Mouse (Mus musculus) MEL (cell line): Measurements from ENCODE around the gene Zfp524. TPM values are rescaled to one million over a fixed set of nuclear protein-coding genes. Genes with fewer than 3 reads are reported as not detected.
A peak's percentile ranks its signal among the peaks of the same experiment; 100 is the strongest.

Source experiments
- DNase-seq: peaks from one replicate; pipeline ENCODE4 v3.0.0; 2011; ENCODE audit warnings: low read depth, low spot score
- H3K27ac ChIP-seq: 2 replicates; pipeline ENCODE4 v1.5.1; 2012; ENCODE audit warnings: low read depth, mild to moderate bottlenecking, control low read depth, low read length, moderate library complexity; ENCODE audit not compliant: control insufficient read depth
- H3K27me3 ChIP-seq, 2 experiments: fragments of 150-350 bp in 1 of 2; sonication (generic) in 1 of 2; 2 replicates each; pipeline ENCODE4 v1.6.1; 2012; ENCODE audit warnings: low read length in 2 of 2, mild to moderate bottlenecking in 2 of 2, improper control_type of control experiment in 1 of 2, moderate library complexity in 1 of 2; ENCODE audit not compliant: insufficient read depth in 2 of 2, control insufficient read depth in 1 of 2
- H3K36me3 ChIP-seq, 2 experiments: 2 replicates each; pipeline ENCODE4 v1.6.1; 2012 to 2014; ENCODE audit warnings: low read length in 2 of 2, improper control_type of control experiment in 1 of 2, inconsistent platforms in 1 of 2, mild to moderate bottlenecking in 1 of 2; ENCODE audit not compliant: insufficient read depth in 2 of 2, control insufficient read depth in 1 of 2
- H3K4me1 ChIP-seq, 2 experiments: fragments of 150-350 bp in 1 of 2; sonication (generic) in 1 of 2; 2 replicates each; pipeline ENCODE4 v1.6.1; 2012; ENCODE audit warnings: low read length in 2 of 2, improper control_type of control experiment in 1 of 2, mild to moderate bottlenecking in 1 of 2; ENCODE audit not compliant: insufficient read depth in 2 of 2, control insufficient read depth in 1 of 2
- H3K4me3 ChIP-seq, 2 experiments: fragments of 150-350 bp in 1 of 2; sonication (generic) in 1 of 2; 2 replicates each; pipeline ENCODE4 v1.5.1; 2012; ENCODE audit warnings: low read depth in 2 of 2, low read length in 2 of 2, mild to moderate bottlenecking in 2 of 2, moderate library complexity in 2 of 2, control low read depth in 1 of 2, improper control_type of control experiment in 1 of 2; ENCODE audit not compliant: control insufficient read depth in 1 of 2, insufficient read depth in 1 of 2
- H3K79me2 ChIP-seq: 2 replicates; pipeline ENCODE4 v1.6.1; 2012; ENCODE audit warnings: mild to moderate bottlenecking, low read length, moderate library complexity; ENCODE audit not compliant: control insufficient read depth, poor library complexity, insufficient read depth
- H3K9ac ChIP-seq: 2 replicates; pipeline ENCODE4 v1.6.1; 2012; ENCODE audit warnings: low read depth, mild to moderate bottlenecking, control low read depth, low read length, moderate library complexity; ENCODE audit not compliant: control insufficient read depth, poor library complexity, severe bottlenecking
- H3K9me3 ChIP-seq: fragments of 150-350 bp; sonication (generic); replicated peaks from 2 replicates; pipeline ENCODE4 v1.6.1; 2012; ENCODE audit warnings: mild to moderate bottlenecking, low read length, improper control_type of control experiment, moderate library complexity; ENCODE audit not compliant: insufficient read depth
- BHLHE40 ChIP-seq: IDR thresholded peaks from 2 replicates; pipeline ENCODE4 v1.6.1; 2012; ENCODE audit warnings: low read depth, mild to moderate bottlenecking, inconsistent platforms, low read length, improper control_type of control experiment, borderline replicate concordance
- CHD1 ChIP-seq: IDR thresholded peaks from 2 replicates; pipeline ENCODE4 v1.6.1; 2012; ENCODE audit warnings: low read depth, mild to moderate bottlenecking, inconsistent platforms, low read length, improper control_type of control experiment
- CHD2 ChIP-seq: IDR thresholded peaks from 2 replicates; pipeline ENCODE4 v1.6.1; 2011; ENCODE audit warnings: low read length, improper control_type of control experiment
- CTCF ChIP-seq, 3 experiments: IDR thresholded peaks in 2 of 3; conservative IDR thresholded peaks in 1 of 3; 2 replicates each; pipeline ENCODE4 v1.5.1; 2011 to 2012; ENCODE audit warnings: low read length in 3 of 3, low read depth in 2 of 3, mild to moderate bottlenecking in 2 of 3, improper control_type of control experiment in 1 of 3, inconsistent platforms in 1 of 3, mixed read lengths in 1 of 3, moderate library complexity in 1 of 3; ENCODE audit not compliant: control insufficient read depth in 1 of 3, insufficient read depth in 1 of 3, poor library complexity in 1 of 3, severe bottlenecking in 1 of 3
- ELF1 ChIP-seq: IDR thresholded peaks from 2 replicates; pipeline ENCODE4 v1.6.1; 2014; ENCODE audit warnings: low read depth, mild to moderate bottlenecking, inconsistent platforms, low read length, improper control_type of control experiment, moderate library complexity
- EP300 ChIP-seq, 2 experiments: IDR thresholded peaks; 2 replicates each; pipeline ENCODE4 v1.6.1; 2011; ENCODE audit warnings: improper control_type of control experiment in 2 of 2, low read length in 2 of 2, low read depth in 1 of 2, mild to moderate bottlenecking in 1 of 2
- ETS1 ChIP-seq: IDR thresholded peaks from 2 replicates; pipeline ENCODE4 v1.6.1; 2012; ENCODE audit warnings: low read depth, mild to moderate bottlenecking, inconsistent platforms, low read length, improper control_type of control experiment, moderate library complexity
- HCFC1 ChIP-seq: IDR thresholded peaks from 2 replicates; pipeline ENCODE4 v1.6.1; 2012; ENCODE audit warnings: low read depth, mild to moderate bottlenecking, inconsistent platforms, low read length, improper control_type of control experiment, moderate library complexity
- JUND ChIP-seq: IDR thresholded peaks from 2 replicates; pipeline ENCODE4 v1.6.1; 2011; ENCODE audit warnings: low read depth, mild to moderate bottlenecking, improper control_type of control experiment, low read length
- MAFK ChIP-seq: IDR thresholded peaks from 2 replicates; pipeline ENCODE4 v1.6.1; 2011; ENCODE audit warnings: low read depth, mild to moderate bottlenecking, low read length, improper control_type of control experiment, borderline replicate concordance
- MAZ ChIP-seq: IDR thresholded peaks from 2 replicates; pipeline ENCODE4 v1.6.1; 2012; ENCODE audit warnings: low read depth, mild to moderate bottlenecking, inconsistent platforms, low read length, improper control_type of control experiment
- MXI1 ChIP-seq: IDR thresholded peaks from 2 replicates; pipeline ENCODE4 v1.6.1; 2011; ENCODE audit warnings: mild to moderate bottlenecking, low read depth, low read length, improper control_type of control experiment
- MYB ChIP-seq: IDR thresholded peaks from 2 replicates; pipeline ENCODE4 v1.6.1; 2011; ENCODE audit warnings: mild to moderate bottlenecking, low read depth, low read length, improper control_type of control experiment
- NELFE ChIP-seq: IDR thresholded peaks from 2 replicates; pipeline ENCODE4 v1.6.1; 2011; ENCODE audit warnings: low read depth, low read length, improper control_type of control experiment
- NRF1 ChIP-seq: IDR thresholded peaks from 2 replicates; pipeline ENCODE4 v1.6.1; 2014; ENCODE audit warnings: low read depth, mild to moderate bottlenecking, inconsistent platforms, low read length, improper control_type of control experiment, moderate library complexity; ENCODE audit not compliant: poor library complexity, insufficient read depth, severe bottlenecking
- POLR2A ChIP-seq, 2 experiments: IDR thresholded peaks; 2 replicates each; pipeline ENCODE4 v1.6.1; 2011 to 2012; ENCODE audit warnings: low read length in 2 of 2, mild to moderate bottlenecking in 2 of 2, control low read depth in 1 of 2, improper control_type of control experiment in 1 of 2, low read depth in 1 of 2, moderate library complexity in 1 of 2; ENCODE audit not compliant: control insufficient read depth in 1 of 2, insufficient read depth in 1 of 2, poor library complexity in 1 of 2
- RAD21 ChIP-seq: IDR thresholded peaks from 2 replicates; pipeline ENCODE4 v1.6.1; 2011; ENCODE audit warnings: mild to moderate bottlenecking, low read depth, low read length, improper control_type of control experiment
- RCOR1 ChIP-seq: IDR thresholded peaks from 2 replicates; pipeline ENCODE4 v1.6.1; 2012; ENCODE audit warnings: low read depth, mild to moderate bottlenecking, inconsistent platforms, low read length, improper control_type of control experiment
- SIN3A ChIP-seq: IDR thresholded peaks from 2 replicates; pipeline ENCODE4 v1.6.1; 2012; ENCODE audit warnings: low read length, improper control_type of control experiment, inconsistent platforms
- SMC3 ChIP-seq: IDR thresholded peaks from 2 replicates; pipeline ENCODE4 v1.6.1; 2011; ENCODE audit warnings: low read depth, low read length, improper control_type of control experiment
- TAL1 ChIP-seq: IDR thresholded peaks from 2 replicates; pipeline ENCODE4 v1.6.1; 2012; ENCODE audit warnings: mild to moderate bottlenecking, inconsistent platforms, low read length, moderate library complexity, mixed read lengths
- TCF12 ChIP-seq: IDR thresholded peaks from 2 replicates; pipeline ENCODE4 v1.6.1; 2014; ENCODE audit warnings: low read depth, mild to moderate bottlenecking, inconsistent platforms, low read length, improper control_type of control experiment, moderate library complexity
- UBTF ChIP-seq: IDR thresholded peaks from 2 replicates; pipeline ENCODE4 v1.6.1; 2012; ENCODE audit warnings: low read depth, mild to moderate bottlenecking, inconsistent platforms, low read length, improper control_type of control experiment, moderate library complexity, borderline replicate concordance; ENCODE audit not compliant: insufficient read depth
- ZC3H11A ChIP-seq: IDR thresholded peaks from 2 replicates; pipeline ENCODE4 v1.6.1; 2012; ENCODE audit warnings: low read depth, mild to moderate bottlenecking, inconsistent platforms, low read length, improper control_type of control experiment
- ZKSCAN1 ChIP-seq: IDR thresholded peaks from 2 replicates; pipeline ENCODE4 v1.6.1; 2012; ENCODE audit warnings: low read depth, mild to moderate bottlenecking, inconsistent platforms, low read length, improper control_type of control experiment, moderate library complexity
- polyA plus RNA-seq, 2 experiments: library from polyadenylated mRNA; stranded (reverse) in 1 of 2; unstranded in 1 of 2; fragments of >175 nt in 1 of 2; fragments of >200 nt in 1 of 2; gene quantifications; 2 replicates each; pipeline versions ENCODE4 v1.2.1 to v1.2.4; 2012; ENCODE audit warnings: low replicate concordance in 2 of 2, low read depth in 1 of 2; ENCODE audit not compliant: insufficient read length in 2 of 2, insufficient read depth in 1 of 2, missing spikeins in 1 of 2
- total RNA-seq: library from RNA; depleted of rRNA; stranded (reverse); fragments of 300-350 nt; gene quantifications from 2 replicates; pipeline ENCODE4 v1.2.3, GENCODE M21; 2012

The Zfp524 gene
- total and polyA plus RNA-seq, 3 experiments: 9.4 to 12.7 TPM; not detected in 1

DNA sequence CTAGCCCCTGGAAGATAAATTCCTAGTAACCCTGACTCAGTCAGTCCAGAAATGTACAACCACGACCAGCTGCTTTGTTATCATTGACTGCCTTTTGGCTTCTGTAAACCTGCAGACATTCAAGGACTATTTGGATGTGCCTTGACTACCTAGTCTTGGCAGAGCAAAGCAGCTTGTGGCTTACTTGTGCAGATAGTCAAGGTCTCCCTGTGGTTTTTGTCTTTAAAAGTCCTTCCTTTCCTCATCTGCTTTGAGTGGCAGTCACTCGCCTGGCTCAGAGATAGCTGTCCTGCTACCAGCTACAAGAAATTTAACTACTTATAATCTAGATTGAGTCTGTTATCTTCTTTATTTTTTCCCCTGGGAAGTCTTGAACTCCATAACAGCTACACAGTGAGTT, 30.8 kb downstream of the Zfp524 start:
- no peak overlapping the region for H3K9ac ChIP-seq
- no peaks in the 10 kb centered on the region for H3K79me2 ChIP-seq
- no peaks in the 10 kb centered on the region for H3K36me3 ChIP-seq
- H3K4me1 ChIP-seq: no peaks in the 10 kb centered on the region
- H3K9me3 ChIP-seq: no peaks in the 10 kb centered on the region
- DNase-seq: peak; percentile 58
- H3K27ac ChIP-seq: no peak overlapping the region
- TF ChIP-seq JUND: no peak
- no peak for TF ChIP-seq ELF1
- TF ChIP-seq ZKSCAN1: no peak
- TF ChIP-seq SIN3A: no peak
- TF ChIP-seq EP300 (IDR thresholded peaks at IDR 0.05; ENCODE audit: low read depth in 1 of 2, low read length in 2 of 2): peak in 1 of 2 experiments; percentile 17; a peak in 1 of 4 replicates
- no peak for TF ChIP-seq MXI1
- TF ChIP-seq MAFK: no peak
- TF ChIP-seq ETS1: peak; percentile 44; the same call in 1 of the 2 replicates
- TF ChIP-seq POLR2A (IDR thresholded peaks at IDR 0.05; ENCODE audit: control insufficient read depth in 1 of 2, insufficient read depth in 1 of 2, low read depth in 1 of 2, low read length in 2 of 2, poor library complexity in 1 of 2): no peak
- TF ChIP-seq CHD1: no peak
- TF ChIP-seq CHD2: no peak
- no peak for TF ChIP-seq BHLHE40
- TF ChIP-seq TCF12: peak; percentile 39; the same call in 1 of the 2 replicates
- TF ChIP-seq MAZ: no peak
- TF ChIP-seq ZC3H11A: no peak
- no peak for TF ChIP-seq NELFE
- TF ChIP-seq HCFC1: no peak
- TF ChIP-seq RCOR1: no peak
- no peak for TF ChIP-seq CTCF (IDR thresholded peaks at IDR 0.05 in 2 of 3, conservative IDR thresholded peaks at IDR 0.05 in 1 of 3; ENCODE audit: control insufficient read depth in 1 of 3, insufficient read depth in 1 of 3, low read depth in 2 of 3, low read length in 3 of 3, poor library complexity in 1 of 3, severe bottlenecking in 1 of 3)
- no peak for TF ChIP-seq UBTF
- TF ChIP-seq, all 39 proteins: peak for 3
- no peaks in the 10 kb centered on the region for H3K27me3 ChIP-seq
- no peak overlapping the region for H3K4me3 ChIP-seq

DNA sequence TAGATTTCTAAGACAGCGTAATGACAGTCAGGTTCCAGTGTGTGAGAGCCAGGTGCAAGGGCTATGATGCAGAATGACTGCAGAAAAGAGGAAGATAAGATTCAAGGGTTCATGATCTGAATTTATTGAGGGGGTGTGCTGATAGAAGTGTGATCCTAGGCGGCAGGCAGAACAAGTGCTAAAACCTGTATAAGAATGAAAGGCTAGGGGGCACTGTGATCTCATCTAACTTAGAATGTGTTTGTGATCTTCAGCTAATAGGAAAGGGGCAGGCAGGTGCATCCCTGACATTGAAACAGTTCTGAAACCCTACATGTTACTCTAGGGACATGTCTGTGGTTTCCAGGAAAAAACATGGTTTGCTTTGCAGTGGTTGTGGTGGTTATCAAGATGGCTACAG, 31.9 kb downstream of the Zfp524 start:
- Histone ChIP-seq H3K36me3 (no peaks in the 10 kb centered on the region), H3K4me3 (no peak overlapping the region), H3K79me2 (no peaks in the 10 kb centered on the region), H3K4me1 (no peaks in the 10 kb centered on the region), H3K9me3 (no peaks in the 10 kb centered on the region), H3K27ac (no peak overlapping the region), H3K9ac (no peak overlapping the region), H3K27me3 (no peaks in the 10 kb centered on the region)
- TF ChIP-seq MAFK: no peak
- TF ChIP-seq MYB: no peak
- no peak for TF ChIP-seq TAL1
- TF ChIP-seq RAD21: peak; percentile 20
- TF ChIP-seq RCOR1: no peak
- TF ChIP-seq CTCF (IDR thresholded peaks at IDR 0.05 in 2 of 3, conservative IDR thresholded peaks at IDR 0.05 in 1 of 3; ENCODE audit: control insufficient read depth in 1 of 3, insufficient read depth in 1 of 3, low read depth in 2 of 3, low read length in 3 of 3, poor library complexity in 1 of 3, severe bottlenecking in 1 of 3): peak in 2 of 3 experiments; percentile 7 to 31; a peak in 2 of 6 replicates
- no peak for TF ChIP-seq UBTF
- TF ChIP-seq SMC3: no peak
- TF ChIP-seq SIN3A: no peak
- TF ChIP-seq ZC3H11A: no peak
- TF ChIP-seq NRF1: no peak
- DNase-seq: no peak
